Mouse (Mus musculus) myocyte (in vitro differentiated cells): Measurements from ENCODE around the gene Bzw2. TPM values are rescaled to one million over a fixed set of nuclear protein-coding genes. Genes with fewer than 3 reads are reported as not detected.

ENCODE experiments used
- H3K27me3 ChIP-seq: one replicate; pipeline ENCODE4 v1.6.1; 2011; ENCODE audit not compliant: control insufficient read depth, insufficient read depth, insufficient read length
- H3K36me3 ChIP-seq: one replicate; pipeline ENCODE4 v1.6.1; 2011; ENCODE audit not compliant: control insufficient read depth, insufficient read depth
- H3K4me2 ChIP-seq: one replicate; pipeline ENCODE4 v1.6.1; 2011; ENCODE audit warnings: low read depth, control low read depth
- H3K4me3 ChIP-seq: one replicate; pipeline ENCODE4 v1.5.1; 2011; ENCODE audit warnings: mild to moderate bottlenecking, control low read depth, moderate library complexity
- H3K79me2 ChIP-seq: one replicate; pipeline ENCODE4 v1.6.1; 2011; ENCODE audit not compliant: control insufficient read depth, insufficient read depth
- H3ac ChIP-seq: one replicate; pipeline ENCODE4 v1.6.1; 2011; ENCODE audit not compliant: control insufficient read depth, insufficient read length
- CEBPB ChIP-seq: IDR thresholded peaks from 2 replicates; pipeline ENCODE4 v1.6.1; 2011; ENCODE audit warnings: mild to moderate bottlenecking, moderate library complexity; ENCODE audit not compliant: poor library complexity, insufficient read depth, severe bottlenecking
- E2F4 ChIP-seq: IDR thresholded peaks from one replicate; pipeline ENCODE4 v1.6.1; 2011; ENCODE audit warnings: mild to moderate bottlenecking, control low read depth, moderate library complexity; ENCODE audit not compliant: insufficient read depth
- MAX ChIP-seq: IDR thresholded peaks from one replicate; pipeline ENCODE4 v1.6.1; 2011; ENCODE audit warnings: low read depth, mild to moderate bottlenecking, control low read depth
- MYOD1 ChIP-seq, 3 experiments: IDR thresholded peaks; one replicate each; pipeline ENCODE4 v1.6.1; 2011; ENCODE audit warnings: control low read depth in 2 of 3, low read depth in 2 of 3, mild to moderate bottlenecking in 2 of 3, moderate library complexity in 1 of 3; ENCODE audit not compliant: insufficient read length in 2 of 3, control insufficient read depth in 1 of 3
- MYOG ChIP-seq, 3 experiments: IDR thresholded peaks; one replicate each; pipeline ENCODE4 v1.6.1; 2011; ENCODE audit warnings: control low read depth in 2 of 3, low read depth in 2 of 3, mild to moderate bottlenecking in 2 of 3; ENCODE audit not compliant: insufficient read length in 2 of 3, control insufficient read depth in 1 of 3, insufficient read depth in 1 of 3
- POLR2A ChIP-seq: IDR thresholded peaks from one replicate; pipeline ENCODE4 v1.6.1; 2011; ENCODE audit warnings: low read depth, mild to moderate bottlenecking, control low read depth, moderate library complexity; ENCODE audit not compliant: insufficient read length
- POLR2AphosphoS2 ChIP-seq: IDR thresholded peaks from one replicate; pipeline ENCODE4 v1.6.1; 2011; ENCODE audit warnings: low read depth, control low read depth; ENCODE audit not compliant: insufficient read length
- REST ChIP-seq: IDR thresholded peaks from one replicate; pipeline ENCODE4 v1.6.1; 2011; ENCODE audit warnings: mild to moderate bottlenecking, control low read depth, moderate library complexity; ENCODE audit not compliant: insufficient read depth, insufficient read length
- SRF ChIP-seq: IDR thresholded peaks from one replicate; pipeline ENCODE4 v1.6.1; 2011; ENCODE audit warnings: low read depth; ENCODE audit not compliant: control insufficient read depth, insufficient read length
- TCF12 ChIP-seq: IDR thresholded peaks from one replicate; pipeline ENCODE4 v1.6.1; 2011; ENCODE audit warnings: mild to moderate bottlenecking, control low read depth; ENCODE audit not compliant: poor library complexity, insufficient read depth, severe bottlenecking
- TCF3 ChIP-seq: IDR thresholded peaks from one replicate; pipeline ENCODE4 v1.6.1; 2011; ENCODE audit warnings: low read depth, control low read depth; ENCODE audit not compliant: insufficient read length
- USF1 ChIP-seq: IDR thresholded peaks from one replicate; pipeline ENCODE4 v1.6.1; 2011; ENCODE audit warnings: low read depth, mild to moderate bottlenecking, control low read depth, moderate library complexity
- polyA plus RNA-seq: library from polyadenylated mRNA; unstranded; fragments of >200 nt; fragmentation: generic; extraction: Trizol; gene quantifications from one replicate; pipeline ENCODE4 v1.2.1, GENCODE M21; 2012; ENCODE audit warnings: missing spikeins

Gene Bzw2
- polyA plus RNA-seq, 1 experiment = 86.8 TPM

- peak overlapping the region; percentile 50 for H3ac ChIP-seq
- H3K79me2 ChIP-seq = peaks cover 71% of the 10 kb centered on the region
- H3K36me3 ChIP-seq = no peaks in the 10 kb centered on the region
- peak overlapping the region; percentile 97 for H3K4me3 ChIP-seq
- H3K27me3 ChIP-seq = no peaks in the 10 kb centered on the region
- TF ChIP-seq CEBPB = peak; percentile 71; the same call in 1 of the 2 replicates
- TF ChIP-seq USF1 = peak; percentile 59
- TF ChIP-seq MYOG (IDR thresholded peaks at IDR 0.05; ENCODE audit: control insufficient read depth in 1 of 3, insufficient read depth in 1 of 3, insufficient read length in 2 of 3, low read depth in 2 of 3) = no peak
- H3K4me2 ChIP-seq = peak overlapping the region; percentile 85
Observed at GRCm38 (mm10) chr12:36155141-36155641, 2.7 kb downstream of the Bzw2 start.

- TF ChIP-seq REST = no peak
- TF ChIP-seq CEBPB = no peak
- no peak for TF ChIP-seq POLR2AphosphoS2
- TF ChIP-seq MYOG (IDR thresholded peaks at IDR 0.05; ENCODE audit: control insufficient read depth in 1 of 3, insufficient read depth in 1 of 3, insufficient read length in 2 of 3, low read depth in 2 of 3) = no peak
- no peak for TF ChIP-seq TCF12
- TF ChIP-seq TCF3 = no peak
- H3K4me2 ChIP-seq = no peak overlapping the region
- H3K27me3 ChIP-seq = no peaks in the 10 kb centered on the region
- no peak overlapping the region for H3K4me3 ChIP-seq
- no peaks in the 10 kb centered on the region for H3K36me3 ChIP-seq
- H3K79me2 ChIP-seq = peaks cover 95% of the 10 kb centered on the region
- H3ac ChIP-seq = no peak overlapping the region
Observed at GRCm38 (mm10) chr12:36150737-36151136, 7.1 kb downstream of the Bzw2 start.

GRCm38 (mm10) chr12:36150265-36150664 is 7.6 kb downstream of the Bzw2 start:
- H3K4me3 ChIP-seq = no peak overlapping the region
- no peaks in the 10 kb centered on the region for H3K36me3 ChIP-seq
- H3ac ChIP-seq = no peak overlapping the region
- peaks cover 95% of the 10 kb centered on the region for H3K79me2 ChIP-seq
- no peaks in the 10 kb centered on the region for H3K27me3 ChIP-seq
- TF ChIP-seq TCF3 (no peak), USF1 (no peak), MYOD1 (IDR thresholded peaks at IDR 0.05; ENCODE audit: control insufficient read depth in 1 of 3, insufficient read length in 2 of 3, low read depth in 2 of 3) (no peak), MYOG (IDR thresholded peaks at IDR 0.05; ENCODE audit: control insufficient read depth in 1 of 3, insufficient read depth in 1 of 3, insufficient read length in 2 of 3, low read depth in 2 of 3) (no peak), SRF (no peak), TCF12 (no peak), POLR2A (no peak), MAX (no peak), REST (no peak), CEBPB (no peak), POLR2AphosphoS2 (no peak), E2F4 (no peak)
- no peak overlapping the region for H3K4me2 ChIP-seq

GRCm38 (mm10) chr12:36146230-36147011 is 11.5 kb downstream of the Bzw2 start:
- no peak for TF ChIP-seq MYOG (IDR thresholded peaks at IDR 0.05; ENCODE audit: control insufficient read depth in 1 of 3, insufficient read depth in 1 of 3, insufficient read length in 2 of 3, low read depth in 2 of 3)
- no peak for TF ChIP-seq E2F4
- TF ChIP-seq TCF12 = no peak
- TF ChIP-seq CEBPB = no peak
- TF ChIP-seq USF1 = no peak
- no peak for TF ChIP-seq POLR2A
- TF ChIP-seq REST = no peak
- no peak for TF ChIP-seq MAX
- H3K36me3 ChIP-seq = no peaks in the 10 kb centered on the region
- no peak overlapping the region for H3K4me3 ChIP-seq
- H3K4me2 ChIP-seq = no peak overlapping the region
- H3K27me3 ChIP-seq = no peaks in the 10 kb centered on the region
- H3K79me2 ChIP-seq = peaks cover 99% of the 10 kb centered on the region
- H3ac ChIP-seq = no peak overlapping the region

- no peak overlapping the region for H3ac ChIP-seq
- H3K4me2 ChIP-seq = no peak overlapping the region
- H3K4me3 ChIP-seq = no peak overlapping the region
- peaks cover 7% of the 10 kb centered on the region for H3K36me3 ChIP-seq
- H3K27me3 ChIP-seq = no peaks in the 10 kb centered on the region
- peaks cover 78% of the 10 kb centered on the region for H3K79me2 ChIP-seq
- TF ChIP-seq MAX (no peak), CEBPB (no peak), E2F4 (no peak), USF1 (no peak), MYOD1 (IDR thresholded peaks at IDR 0.05; ENCODE audit: control insufficient read depth in 1 of 3, insufficient read length in 2 of 3, low read depth in 2 of 3) (no peak), TCF12 (no peak), REST (no peak), POLR2AphosphoS2 (no peak), SRF (no peak), TCF3 (no peak), POLR2A (no peak), MYOG (IDR thresholded peaks at IDR 0.05; ENCODE audit: control insufficient read depth in 1 of 3, insufficient read depth in 1 of 3, insufficient read length in 2 of 3, low read depth in 2 of 3) (no peak)
Observed at GRCm38 (mm10) chr12:36140401-36140800, 17.5 kb downstream of the Bzw2 start.
